24 mouse cellular contexts compared by ENCODE assay signal in the genomic region with DNA sequence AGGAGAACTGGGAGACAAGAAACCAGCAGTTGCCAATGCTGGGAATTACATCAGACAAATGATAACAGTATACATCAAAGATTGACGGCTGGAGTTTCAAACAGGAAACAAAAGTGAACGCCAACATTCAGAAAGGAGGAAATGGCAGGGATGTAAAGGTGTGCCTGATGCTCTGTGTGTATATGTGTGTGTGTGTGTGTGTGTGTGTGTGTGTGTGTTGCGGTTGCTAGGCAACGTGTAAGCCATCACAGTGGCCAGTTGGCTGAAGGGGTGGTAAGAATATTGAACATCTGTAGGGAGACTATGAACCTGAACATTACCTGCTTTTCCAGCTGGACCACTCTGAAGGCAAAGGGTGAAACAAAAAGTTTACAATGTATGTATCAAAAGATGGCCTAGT. TPM values are rescaled to one million over a fixed set of nuclear protein-coding genes. Genes with fewer than 3 reads are reported as not detected.
A peak's percentile ranks its signal among the peaks of the same experiment; 100 is the strongest.
DNase-seq lines count a peak whose midpoint lies in the region; ATAC-seq and TF ChIP-seq lines count a peak whose summit lies in the region.
"Had no signal": no experiment of that assay in that cellular context is flagged by ENCODE, and none has a peak within 500 bp of the region (broad histone marks: within the 10 kb centered on the region; RNA-seq: fewer than 3 reads in every experiment).

No protein-coding gene starts in this region.

- TF ChIP-seq EP300 in stomach, postnatal 0 days (optimal IDR thresholded peaks at IDR 0.05): no peak

- no peak for ATAC-seq in heart, embryonic 12.5 days (ENCODE audit: insufficient number of reproducible peaks, low FRiP score)
- no peak for ATAC-seq in kidney, embryonic 14.5 days (ENCODE audit: low FRiP score, low TSS enrichment)
- no peak for ATAC-seq in midbrain, embryonic 11.5 days (ENCODE audit: low FRiP score)
- ATAC-seq in midbrain, embryonic 13.5 days: no peak
- ATAC-seq in stomach, postnatal 0 days (ENCODE audit: low FRiP score, low TSS enrichment): peak; percentile 68
- ATAC-seq: activated CD4-positive, CD25-positive, alpha-beta regulatory T cell, adult 4 months; CD4-positive, CD25-positive, alpha-beta regulatory T cell, adult 4 months; forebrain, embryonic 13.5 days; Patski had no signal

- TF ChIP-seq CTCF in stomach, postnatal 0 days (IDR thresholded peaks at IDR 0.05; ENCODE audit: low read depth): no peak

- no peaks in the 10 kb centered on the region for H3K27me3 ChIP-seq in heart, embryonic 12.5 days (replicated peaks)
- no peaks in the 10 kb centered on the region for H3K27me3 ChIP-seq in kidney, embryonic 14.5 days (ENCODE audit: control insufficient read depth, insufficient read depth, low read length)
- no peaks in the 10 kb centered on the region for H3K27me3 ChIP-seq in midbrain, embryonic 11.5 days (ENCODE audit: control insufficient read depth, insufficient read depth, low read length)
- H3K27me3 ChIP-seq in midbrain, embryonic 13.5 days: no peaks in the 10 kb centered on the region
- no peaks in the 10 kb centered on the region for H3K27me3 ChIP-seq in stomach, postnatal 0 days (ENCODE audit: control insufficient read depth, insufficient read depth, low read length)
- H3K27me3 ChIP-seq: embryonic facial prominence, embryonic 12.5 days; forebrain, embryonic 13.5 days; Patski had no signal

- intact Hi-C loops in heart, postnatal 36 days (cut with DNase I): no loop called here

- H3K27ac ChIP-seq in heart, embryonic 12.5 days (ENCODE audit: poor library complexity, severe bottlenecking): peak overlapping the region; percentile 10; the same call in 1 of the 2 replicates
- H3K27ac ChIP-seq in kidney, embryonic 14.5 days (ENCODE audit: low read depth, low read length): 0 out of 2 replicates have a peak overlapping the region, but pooled peaks have one; percentile 7
- no peak overlapping the region for H3K27ac ChIP-seq in midbrain, embryonic 11.5 days (ENCODE audit: low read depth, low read length)
- no peak overlapping the region for H3K27ac ChIP-seq in midbrain, embryonic 13.5 days
- H3K27ac ChIP-seq in stomach, postnatal 0 days (replicated peaks): peak overlapping the region; percentile 13; the same call in 1 of the 2 replicates
- H3K27ac ChIP-seq: embryonic facial prominence, embryonic 12.5 days; forebrain, embryonic 13.5 days had no signal

- no peak overlapping the region for H3K9ac ChIP-seq in heart, embryonic 12.5 days
- H3K9ac ChIP-seq in kidney, embryonic 14.5 days (ENCODE audit: low read depth, low read length): no peak overlapping the region
- H3K9ac ChIP-seq in midbrain, embryonic 11.5 days (ENCODE audit: low read length): no peak overlapping the region
- no peak overlapping the region for H3K9ac ChIP-seq in midbrain, embryonic 13.5 days (replicated peaks)
- no peak overlapping the region for H3K9ac ChIP-seq in stomach, postnatal 0 days (ENCODE audit: low read length)
- H3K9ac ChIP-seq: embryonic facial prominence, embryonic 12.5 days; forebrain, embryonic 13.5 days had no signal

- 68% methylated on average over 4 of the region's 4 CpGs for WGBS in heart, embryonic 12.5 days
- 82% methylated on average over 4 of the region's 4 CpGs for WGBS in kidney, embryonic 14.5 days
- 90% methylated on average over 4 of the region's 4 CpGs for WGBS in midbrain, embryonic 11.5 days
- 93% methylated on average over 4 of the region's 4 CpGs for WGBS in midbrain, embryonic 13.5 days
- 55% methylated on average over 4 of the region's 4 CpGs for WGBS in stomach, postnatal 0 days

- H3K36me3 ChIP-seq in heart, embryonic 12.5 days: no peaks in the 10 kb centered on the region
- H3K36me3 ChIP-seq in kidney, embryonic 14.5 days (ENCODE audit: control insufficient read depth, insufficient read depth, low read length): no peaks in the 10 kb centered on the region
- H3K36me3 ChIP-seq in midbrain, embryonic 11.5 days (ENCODE audit: control insufficient read depth, insufficient read depth, low read length): no peaks in the 10 kb centered on the region
- no peaks in the 10 kb centered on the region for H3K36me3 ChIP-seq in midbrain, embryonic 13.5 days
- no peaks in the 10 kb centered on the region for H3K36me3 ChIP-seq in stomach, postnatal 0 days (ENCODE audit: control insufficient read depth, insufficient read depth, low read length)
- H3K36me3 ChIP-seq: embryonic facial prominence, embryonic 10.5 days; G1E had no signal

- no peaks in the 10 kb centered on the region for H3K9me3 ChIP-seq in heart, embryonic 12.5 days (replicated peaks)
- H3K9me3 ChIP-seq in kidney, embryonic 14.5 days (ENCODE audit: control insufficient read depth, low read length): no peaks in the 10 kb centered on the region
- no peaks in the 10 kb centered on the region for H3K9me3 ChIP-seq in midbrain, embryonic 11.5 days (ENCODE audit: control insufficient read depth, low read length)
- no peaks in the 10 kb centered on the region for H3K9me3 ChIP-seq in midbrain, embryonic 13.5 days
- H3K9me3 ChIP-seq in stomach, postnatal 0 days (ENCODE audit: control insufficient read depth, low read length): no peaks in the 10 kb centered on the region
- H3K9me3 ChIP-seq: embryonic facial prominence, embryonic 10.5 days; embryonic facial prominence, embryonic 12.5 days; forebrain, embryonic 13.5 days; G1E had no signal

- DNase-seq in heart, postnatal 36 days: no peak
- no peak for DNase-seq in kidney, adult 8-10 months
- DNase-seq in midbrain, embryonic 11.5 days (ENCODE audit: low spot score, missing footprints): peak; percentile 80
- DNase-seq in stomach, postnatal 0 days (ENCODE audit: low spot score): peak; percentile 71
- DNase-seq in urinary bladder, adult 2 months (ENCODE audit: low spot score): no peak
- DNase-seq: adrenal gland, adult 8-10 months; adrenal gland, postnatal 14 days; adrenal gland, postnatal 36 days; B cell, adult 2 months; cerebellum, adult 11-12 months; cerebellum, adult 2 months; cerebellum, adult 9-10 months; cerebellum, postnatal 10 days; cerebellum, postnatal 25 days had no signal

- no peak overlapping the region for H3K4me2 ChIP-seq in heart, embryonic 12.5 days
- H3K4me2 ChIP-seq in kidney, embryonic 14.5 days (replicated peaks; ENCODE audit: low read depth, low read length): no peak overlapping the region
- no peak overlapping the region for H3K4me2 ChIP-seq in midbrain, embryonic 11.5 days
- H3K4me2 ChIP-seq in midbrain, embryonic 13.5 days (replicated peaks): no peak overlapping the region
- H3K4me2 ChIP-seq in stomach, postnatal 0 days (replicated peaks; ENCODE audit: low read depth): no peak overlapping the region
- H3K4me2 ChIP-seq: embryonic facial prominence, embryonic 12.5 days; forebrain, embryonic 13.5 days had no signal

- H3K4me3 ChIP-seq in heart, embryonic 12.5 days: no peak overlapping the region
- H3K4me3 ChIP-seq in kidney, embryonic 14.5 days (ENCODE audit: low read length): no peak overlapping the region
- H3K4me3 ChIP-seq in midbrain, embryonic 11.5 days (ENCODE audit: low read depth, low read length): no peak overlapping the region
- H3K4me3 ChIP-seq in midbrain, embryonic 13.5 days (replicated peaks): no peak overlapping the region
- H3K4me3 ChIP-seq in stomach, postnatal 0 days (ENCODE audit: low read depth, low read length): no peak overlapping the region
- H3K4me3 ChIP-seq: embryonic facial prominence, embryonic 10.5 days; embryonic facial prominence, embryonic 12.5 days; forebrain, embryonic 13.5 days had no signal

- H3K4me1 ChIP-seq in heart, embryonic 12.5 days (replicated peaks): peaks cover 28% of the 10 kb centered on the region
- H3K4me1 ChIP-seq in kidney, embryonic 14.5 days (ENCODE audit: control insufficient read depth, insufficient read depth, low read length): peaks cover 13% of the 10 kb centered on the region; the same call in 1 of the 2 replicates
- H3K4me1 ChIP-seq in midbrain, embryonic 11.5 days (ENCODE audit: control insufficient read depth, insufficient read depth, low read length): no peaks in the 10 kb centered on the region
- H3K4me1 ChIP-seq in midbrain, embryonic 13.5 days (replicated peaks): 0 out of 2 replicates have a peak, but pooled peaks cover 6% of the 10 kb centered on the region
- peaks cover 8% of the 10 kb centered on the region; the same call in 1 of the 2 replicates for H3K4me1 ChIP-seq in stomach, postnatal 0 days (replicated peaks; ENCODE audit: control insufficient read depth, insufficient read depth)

RNA-seq across cellular contexts. Expression of a gene that starts 37.6 kb away (rescaled TPM):
- polyA plus RNA-seq in heart, embryonic 12.5 days (2016; fragmentation: Nextera tagmentation; extraction: Ambion mirVana): 271 and 284 TPM in 2 replicates
- total RNA-seq in heart, postnatal 36 days (2021): 10 to 100 TPM; 11.4 to 12.0 TPM
- polyA plus RNA-seq in kidney, embryonic 14.5 days (2014; fragmentation: Nextera tagmentation; extraction: Ambion mirVana): 78.6 and 140 TPM in 2 replicates
- polyA plus RNA-seq in midbrain, embryonic 11.5 days (2014; fragmentation: Nextera tagmentation; extraction: Ambion mirVana): 46.8 and 52.2 TPM in 2 replicates
- 32.8 and 39.6 TPM in 2 replicates for polyA plus RNA-seq in midbrain, embryonic 13.5 days (2015; fragmentation: Nextera tagmentation; extraction: Ambion mirVana)
- polyA plus RNA-seq in stomach, postnatal 0 days (2015; fragmentation: Nextera tagmentation; extraction: Ambion mirVana): 26.3 and 26.6 TPM in 2 replicates
- 51.8 and 65.6 TPM in 2 replicates for polyA plus RNA-seq in urinary bladder, adult 2 months (2012; rRNA removed)

RNA-seq across cellular contexts. Expression of a gene that starts 55.1 kb away (rescaled TPM):
- 131 and 135 TPM in 2 replicates for polyA plus RNA-seq in heart, embryonic 12.5 days (2016; fragmentation: Nextera tagmentation; extraction: Ambion mirVana)
- 10 to 100 TPM; 39.2 to 40.7 TPM for total RNA-seq in heart, postnatal 36 days (2021)
- polyA plus RNA-seq in kidney, embryonic 14.5 days (2014; fragmentation: Nextera tagmentation; extraction: Ambion mirVana): 96.3 and 112 TPM in 2 replicates
- 63.6 and 69.7 TPM in 2 replicates for polyA plus RNA-seq in midbrain, embryonic 11.5 days (2014; fragmentation: Nextera tagmentation; extraction: Ambion mirVana)
- polyA plus RNA-seq in midbrain, embryonic 13.5 days (2015; fragmentation: Nextera tagmentation; extraction: Ambion mirVana): 57.0 and 57.7 TPM in 2 replicates
- polyA plus RNA-seq in stomach, postnatal 0 days (2015; fragmentation: Nextera tagmentation; extraction: Ambion mirVana): 50.7 and 54.0 TPM in 2 replicates
- 70.0 and 73.7 TPM in 2 replicates for polyA plus RNA-seq in urinary bladder, adult 2 months (2012; rRNA removed)

Comparison
In these comparisons a context has a peak if more than half of its experiments do, and no peak if none do; other contexts are left out.
1. H3K27ac ChIP-seq: peak in heart, embryonic 12.5 days (single experiment), kidney, embryonic 14.5 days (single experiment) and stomach, postnatal 0 days (single experiment); none in midbrain, embryonic 11.5 days (single experiment) and midbrain, embryonic 13.5 days (single experiment).
2. DNase-seq: peak in midbrain, embryonic 11.5 days (single experiment) and stomach, postnatal 0 days (single experiment); none in heart, postnatal 36 days (0 of 2), kidney, adult 8-10 months (0 of 2) and urinary bladder, adult 2 months (single experiment).